Mouse (Mus musculus): ENCODE results near the gene 4933402J07Rik. TPM values are rescaled to one million over a fixed set of nuclear protein-coding genes. Genes with fewer than 3 reads are reported as not detected.
A peak's percentile ranks its signal among the peaks of the same experiment; 100 is the strongest.

Gene 4933402J07Rik
- total and polyA plus RNA-seq, 3 experiments: not detected

DNA sequence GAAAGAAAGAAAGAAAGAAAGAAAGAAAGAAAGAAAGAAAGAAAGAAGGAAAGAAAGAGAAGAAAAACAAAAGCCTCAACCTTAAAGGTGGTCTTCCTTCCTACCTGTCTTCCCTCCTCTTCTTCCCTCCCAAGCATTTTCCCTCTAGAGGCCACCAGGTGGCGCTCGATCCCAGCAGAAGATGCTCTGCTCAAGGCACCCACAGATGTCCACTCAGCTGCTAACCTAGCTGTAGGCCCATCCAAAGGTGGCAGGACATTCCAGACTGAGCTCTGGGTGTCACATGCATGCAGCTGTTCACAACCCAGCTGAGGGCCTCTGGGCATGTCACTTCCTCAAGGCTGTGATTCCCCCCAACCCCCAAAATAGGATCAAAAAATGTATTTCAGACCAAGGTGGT lies 30.6 kb downstream of the 4933402J07Rik start (continued):
- peak; percentile 38 for TF ChIP-seq ZC3H11A (IDR thresholded peaks at IDR 0.05; ENCODE audit: low read depth, low read length)
- no peak for TF ChIP-seq BHLHE40 (IDR thresholded peaks at IDR 0.05; ENCODE audit: low read depth, low read length)
- TF ChIP-seq EP300 (IDR thresholded peaks at IDR 0.05; ENCODE audit: low read length): no peak
- TF ChIP-seq POLR2A (IDR thresholded peaks at IDR 0.05; ENCODE audit: low read depth, low read length): no peak
- no peak for TF ChIP-seq TBP (conservative IDR thresholded peaks at IDR 0.05; ENCODE audit: low read depth, low read length)

DNA sequence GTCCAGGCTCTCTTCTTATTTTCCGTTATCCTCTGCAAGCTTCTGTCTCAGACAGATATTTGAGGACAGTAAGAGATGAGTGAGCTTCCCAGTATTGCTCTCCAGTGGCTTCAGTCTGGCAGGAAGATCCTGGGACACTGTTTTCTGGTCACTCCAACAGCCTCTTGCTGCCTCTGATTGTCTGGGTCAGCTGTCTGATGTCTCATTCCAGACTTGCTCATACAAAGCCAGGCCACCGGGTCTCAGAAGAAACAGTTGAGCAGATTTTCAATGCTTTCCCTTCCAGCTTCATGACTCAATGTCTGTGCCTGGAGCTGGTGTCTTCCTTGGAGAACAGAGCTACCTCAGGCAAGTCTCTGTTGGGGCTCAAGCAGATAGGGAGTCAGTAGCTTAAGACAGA lies 39.1 kb downstream of the 4933402J07Rik start:
- Histone ChIP-seq H3K27ac (ENCODE audit: insufficient read depth, low read depth) (no peak overlapping the region), H3K4me3 (replicated peaks in 1 of 3; ENCODE audit: low read depth in 2 of 3, low read length in 2 of 3, poor library complexity in 1 of 3) (no peak overlapping the region), H3K36me3 (replicated peaks in 1 of 2; ENCODE audit: control insufficient read depth in 1 of 2, insufficient read depth in 1 of 2, low read length in 1 of 2) (no peaks in the 10 kb centered on the region), H3K4me1 (ENCODE audit: control insufficient read depth in 1 of 2, insufficient read depth in 2 of 2) (peaks cover 0 to 17% of the 10 kb centered on the region in 2 experiments; a peak in 2 of 4 replicates), H3K4me2 (ENCODE audit: insufficient read depth, low read depth, poor library complexity, severe bottlenecking) (no peak overlapping the region), H3K27me3 (replicated peaks) (peaks cover 2% of the 10 kb centered on the region), H3K9ac (ENCODE audit: insufficient read depth, low read depth) (no peak overlapping the region), H3K79me2 (replicated peaks; ENCODE audit: control insufficient read depth, extremely low read depth, insufficient read depth, poor library complexity, severe bottlenecking) (no peaks in the 10 kb centered on the region), H3K9me3 (replicated peaks; ENCODE audit: low read length) (no peaks in the 10 kb centered on the region)
- in situ Hi-C loops (cut with MboI; ENCODE audit: low pct_ligation_motif_present, low pct_unique_long_range_greater_than_20kb, low sequenced_read_pairs) (no loop called here), dilution Hi-C loops (cut with MboI; ENCODE audit: extremely low pct_ligation_motif_present, extremely low pct_unique_long_range_greater_than_20kb, low sequenced_read_pairs) (no loop called here)
- TF ChIP-seq ELF1 (IDR thresholded peaks at IDR 0.05; ENCODE audit: low read depth, low read length) (no peak), CTCF (conservative IDR thresholded peaks at IDR 0.05 in 1 of 2, IDR thresholded peaks at IDR 0.05 in 1 of 2; ENCODE audit: low read depth in 2 of 2, low read length in 2 of 2) (no peak), UBTF (IDR thresholded peaks at IDR 0.05; ENCODE audit: low read depth, low read length) (no peak), ETS1 (conservative IDR thresholded peaks at IDR 0.05; ENCODE audit: low read depth, low read length) (no peak), CHD1 (IDR thresholded peaks at IDR 0.05; ENCODE audit: low read depth, low read length) (no peak), GABPA (IDR thresholded peaks at IDR 0.05; ENCODE audit: insufficient replicate concordance, low read depth, low read length) (no peak), ZMIZ1 (IDR thresholded peaks at IDR 0.05; ENCODE audit: low read depth, low read length) (no peak)
- DNase-seq (ENCODE audit: extremely low read depth): no peak

DNA sequence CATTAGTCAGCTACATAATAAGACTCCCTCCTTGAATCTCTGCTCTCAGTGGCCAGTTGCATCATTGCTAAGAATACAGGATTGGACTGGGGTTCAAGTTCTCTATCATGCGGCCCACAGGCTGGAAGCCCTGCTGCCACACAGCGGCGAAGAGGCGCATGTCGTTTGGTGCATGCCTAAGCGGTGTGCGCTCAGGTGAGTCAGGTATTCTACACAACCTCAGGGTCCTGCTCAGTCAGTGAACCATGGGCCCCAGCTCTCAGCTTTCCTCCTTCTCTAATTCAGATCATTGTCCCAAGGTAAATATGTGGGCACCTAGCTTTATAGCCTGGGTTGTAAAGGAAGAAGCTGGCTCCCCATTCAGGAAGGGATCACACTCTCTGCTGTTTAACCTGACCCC lies 45.5 kb downstream of the 4933402J07Rik start:
- in situ Hi-C loops (cut with MboI; ENCODE audit: low pct_ligation_motif_present, low pct_unique_long_range_greater_than_20kb, low sequenced_read_pairs) (no loop called here), dilution Hi-C loops (cut with MboI; ENCODE audit: extremely low pct_ligation_motif_present, extremely low pct_unique_long_range_greater_than_20kb, low sequenced_read_pairs) (no loop called here)
- DNase-seq (ENCODE audit: extremely low read depth): no peak
- no peak overlapping the region for H3K4me3 ChIP-seq (replicated peaks in 1 of 3; ENCODE audit: low read depth in 2 of 3, low read length in 2 of 3, poor library complexity in 1 of 3)
- no peaks in the 10 kb centered on the region for H3K9me3 ChIP-seq (replicated peaks; ENCODE audit: low read length)
- H3K27ac ChIP-seq (ENCODE audit: insufficient read depth, low read depth): no peak overlapping the region
- peaks cover 0 to 23% of the 10 kb centered on the region in 2 experiments; a peak in 2 of 4 replicates for H3K4me1 ChIP-seq (ENCODE audit: control insufficient read depth in 1 of 2, insufficient read depth in 2 of 2)
- H3K79me2 ChIP-seq (replicated peaks; ENCODE audit: control insufficient read depth, extremely low read depth, insufficient read depth, poor library complexity, severe bottlenecking): no peaks in the 10 kb centered on the region
- no peaks in the 10 kb centered on the region for H3K36me3 ChIP-seq (replicated peaks in 1 of 2; ENCODE audit: control insufficient read depth in 1 of 2, insufficient read depth in 1 of 2, low read length in 1 of 2)
- no peak overlapping the region for H3K9ac ChIP-seq (ENCODE audit: insufficient read depth, low read depth)
- TF ChIP-seq ELF1 (IDR thresholded peaks at IDR 0.05; ENCODE audit: low read depth, low read length) (no peak), HCFC1 (IDR thresholded peaks at IDR 0.05; ENCODE audit: low read depth, low read length) (no peak), SMC3 (IDR thresholded peaks at IDR 0.05; ENCODE audit: low read depth, low read length) (no peak), RAD21 (IDR thresholded peaks at IDR 0.05; ENCODE audit: low read depth, low read length) (no peak), JUND (conservative IDR thresholded peaks at IDR 0.05; ENCODE audit: low read depth, low read length) (no peak), GABPA (IDR thresholded peaks at IDR 0.05; ENCODE audit: insufficient replicate concordance, low read depth, low read length) (no peak), IRF4 (IDR thresholded peaks at IDR 0.05; ENCODE audit: low read depth, low read length) (no peak), MAFK (IDR thresholded peaks at IDR 0.05; ENCODE audit: insufficient replicate concordance, low read length) (no peak), KAT2A (IDR thresholded peaks at IDR 0.05; ENCODE audit: insufficient replicate concordance, low read length) (no peak)
- H3K27me3 ChIP-seq (replicated peaks): no peaks in the 10 kb centered on the region
- no peak overlapping the region for H3K4me2 ChIP-seq (ENCODE audit: insufficient read depth, low read depth, poor library complexity, severe bottlenecking)
